Mouse (Mus musculus) lung, postnatal 36 days (tissue): ENCODE measurements around the gene Psat1.
A peak's percentile ranks its signal among the peaks of the same experiment; 100 is the strongest.

Experiments
- DNase-seq: peaks from one replicate; pipeline ENCODE4 v3.0.0; 2022; ENCODE audit warnings: mixed read lengths

Gene Psat1

DNA sequence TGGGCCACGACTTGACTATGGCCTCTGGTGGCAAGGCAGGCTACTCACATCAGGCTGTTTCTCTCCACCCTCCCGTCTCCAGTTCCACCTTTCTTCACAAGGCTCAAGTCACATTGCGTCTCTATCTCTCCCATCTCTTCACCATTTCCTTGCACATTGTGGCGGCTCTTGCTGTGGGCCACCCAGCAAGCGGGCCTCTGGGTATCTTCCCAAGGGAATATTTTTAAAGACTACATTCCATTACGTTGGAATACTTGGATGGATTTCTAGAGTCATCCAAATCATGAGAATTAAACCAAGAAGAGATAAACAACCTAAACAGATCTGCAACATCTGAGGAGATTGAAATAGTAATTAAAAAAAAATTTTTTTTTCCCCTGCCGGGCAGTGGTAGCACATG, at the start of gene Psat1:
Gene Psat1, minus strand, starts transcription at position 101 of the 400 bp plus-strand sequence.
- DNase-seq = no peak

DNA sequence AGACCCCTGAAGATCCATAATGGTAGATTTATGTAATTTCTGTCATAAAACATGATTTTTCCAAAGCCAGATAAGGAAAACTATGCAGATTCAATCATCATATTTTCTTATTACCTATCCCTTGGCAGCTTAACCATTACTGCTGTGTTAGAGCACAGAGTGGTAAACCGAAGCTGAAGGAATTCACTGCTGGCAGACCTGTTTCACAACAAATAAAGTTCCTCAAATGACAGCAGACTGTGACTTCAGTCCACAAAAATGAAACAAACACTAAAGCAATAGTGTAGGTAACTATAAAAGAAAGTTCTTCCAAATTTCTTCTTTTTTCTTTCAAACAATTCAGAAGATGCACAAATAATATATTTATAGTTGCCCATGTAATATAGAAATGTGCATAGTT, 43.0 kb upstream of the Psat1 start:
- DNase-seq = no peak

DNA sequence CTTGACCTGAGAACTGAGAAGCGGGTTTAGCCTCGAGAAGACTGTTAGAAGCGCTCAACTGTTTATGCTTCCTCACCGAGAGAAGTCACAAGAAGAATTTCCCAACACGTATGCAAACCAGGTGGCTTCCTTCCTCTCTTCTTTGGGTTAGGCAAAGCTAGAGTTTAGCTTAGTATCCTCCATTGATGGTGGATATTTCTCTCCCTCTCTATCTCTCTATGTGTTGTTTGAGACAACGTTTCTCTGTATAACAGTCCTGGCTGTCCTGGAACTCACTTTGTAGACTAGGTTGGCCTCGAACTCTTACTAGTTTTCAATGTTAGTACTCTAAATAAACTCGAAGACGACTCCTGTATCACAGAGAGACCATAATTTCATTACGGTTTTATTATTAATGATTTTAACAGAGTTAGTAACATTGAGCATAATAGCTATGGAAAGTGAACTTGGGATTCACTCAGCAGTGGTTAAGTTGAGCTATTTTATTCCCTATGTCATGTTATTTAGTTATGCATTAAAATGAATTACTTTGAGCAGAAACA, 38.1 kb upstream of the Psat1 start:
- DNase-seq = no peak

DNA sequence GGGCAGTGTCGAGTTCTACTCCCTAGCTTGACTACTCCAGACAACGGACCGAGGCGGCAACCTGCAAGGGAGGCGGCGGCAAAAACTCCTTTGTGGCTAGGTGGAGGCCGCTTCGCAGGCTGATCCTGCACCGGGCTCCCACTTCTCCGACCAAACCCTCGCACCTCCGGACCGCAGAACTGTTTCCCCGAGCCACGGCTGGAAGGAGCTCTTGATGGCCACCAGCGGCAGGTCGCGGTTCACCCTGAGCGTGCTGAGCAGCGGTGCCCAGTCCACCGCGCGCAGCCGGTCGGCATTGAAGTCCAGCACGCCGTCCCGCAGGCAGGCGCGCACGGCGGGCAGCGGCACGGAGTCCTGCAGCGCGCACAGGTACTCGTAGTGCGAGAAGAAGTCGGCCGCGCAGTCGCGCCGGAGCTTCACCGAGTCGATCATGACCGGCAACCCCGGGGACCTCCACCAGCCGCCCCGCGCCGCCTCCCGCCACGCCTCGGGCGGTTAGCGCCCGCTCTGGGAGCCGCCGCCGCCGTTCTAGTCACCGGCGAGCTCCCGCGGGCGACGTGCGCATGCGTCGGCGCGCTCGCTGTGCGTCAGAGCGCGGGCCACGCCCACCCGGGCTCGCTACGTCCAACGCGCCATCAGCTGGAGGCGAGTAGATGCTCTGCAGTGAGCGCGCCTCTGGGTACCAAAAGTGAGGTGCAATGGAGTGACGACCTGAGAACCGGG, 37.5 kb upstream of the Psat1 start, which contains the start of gene Cep78:
Gene Cep78, minus strand, starts transcription at position 541 of the 723 bp plus-strand sequence.
- peak; percentile 91 for DNase-seq

DNA sequence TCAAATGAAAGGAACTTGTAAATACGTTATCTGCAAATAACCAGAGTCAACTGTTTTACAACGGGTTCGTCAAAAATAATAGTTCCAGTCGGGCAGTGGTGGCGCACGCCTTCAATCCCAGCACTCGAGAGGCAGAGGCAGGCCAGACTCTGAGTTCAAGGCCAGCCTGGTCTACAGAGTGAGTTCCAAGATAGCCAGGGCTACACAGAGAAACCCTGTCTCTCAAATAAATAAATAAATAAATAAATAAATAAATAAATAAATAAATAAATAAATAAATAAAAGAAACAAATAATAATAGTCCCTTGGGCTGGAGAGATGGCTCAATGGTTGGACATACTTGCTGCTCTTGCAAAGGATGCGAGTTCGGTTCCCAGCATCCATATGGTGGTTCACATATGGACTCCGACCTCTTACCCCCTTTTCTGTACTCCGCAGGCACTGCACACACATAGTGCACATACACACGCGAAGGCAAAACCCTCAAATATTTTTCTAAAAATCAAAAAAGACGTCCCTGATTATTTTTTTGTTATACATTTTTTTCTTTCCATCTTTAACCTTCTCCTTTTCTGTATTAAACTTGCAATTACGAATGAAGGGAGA, 36.7 kb upstream of the Psat1 start:
- no peak for DNase-seq

DNA sequence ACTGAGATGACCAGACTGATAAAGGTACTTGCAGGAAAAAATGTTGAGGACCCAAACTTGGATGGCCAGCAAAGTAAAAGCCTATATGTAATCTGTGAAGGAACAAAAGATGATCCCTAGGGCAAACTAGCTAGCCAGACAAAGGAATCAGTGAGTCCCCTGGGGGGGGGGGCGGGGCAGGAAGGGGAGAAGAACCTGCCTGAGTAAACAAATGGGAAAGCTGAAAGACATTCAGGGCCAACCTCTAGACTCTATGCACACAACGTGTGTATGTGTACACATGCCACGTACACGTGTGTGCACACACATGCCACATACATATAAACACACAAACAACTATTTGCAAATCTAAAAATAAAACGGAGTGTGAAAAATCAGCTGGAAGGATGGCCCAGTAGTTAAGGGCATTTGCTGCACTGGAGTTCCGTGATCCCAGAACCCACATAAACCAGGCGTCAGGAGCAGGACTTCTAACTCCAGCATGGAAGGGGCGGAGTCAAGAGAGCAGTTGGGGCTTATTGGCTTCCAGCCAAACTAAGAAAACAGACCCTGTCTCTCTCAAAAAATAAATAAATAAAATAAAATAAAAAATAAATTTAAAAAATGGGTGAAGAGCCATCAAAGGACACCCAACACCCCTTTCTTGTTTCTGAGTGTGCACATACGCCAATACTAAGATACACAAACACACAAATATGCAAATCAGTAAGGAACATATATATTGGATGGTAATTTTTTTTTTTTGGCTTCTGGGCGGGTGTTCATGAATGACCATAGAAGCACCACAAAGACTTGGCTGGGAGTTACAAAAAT, 36.0 kb upstream of the Psat1 start:
- no peak for DNase-seq

DNA sequence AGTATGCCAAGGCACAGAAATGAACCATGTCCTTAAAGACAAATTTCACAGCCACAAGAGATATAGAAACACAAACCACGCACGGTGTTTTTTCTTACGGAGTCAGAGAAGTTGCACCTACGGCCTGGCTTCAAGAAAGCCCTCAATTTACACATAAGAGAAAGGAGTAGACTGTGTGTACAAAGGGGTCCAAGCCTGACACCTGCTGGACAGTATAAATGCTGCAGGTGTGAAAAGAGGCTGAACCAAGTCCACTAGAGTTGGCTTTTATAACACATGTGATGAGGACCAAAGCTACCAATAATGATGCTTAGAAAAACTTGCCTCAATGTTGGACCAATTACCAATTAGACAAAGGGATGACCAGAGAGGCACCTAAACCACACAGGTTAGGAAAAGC, 34.7 kb upstream of the Psat1 start:
- peak; percentile 85 for DNase-seq

DNA sequence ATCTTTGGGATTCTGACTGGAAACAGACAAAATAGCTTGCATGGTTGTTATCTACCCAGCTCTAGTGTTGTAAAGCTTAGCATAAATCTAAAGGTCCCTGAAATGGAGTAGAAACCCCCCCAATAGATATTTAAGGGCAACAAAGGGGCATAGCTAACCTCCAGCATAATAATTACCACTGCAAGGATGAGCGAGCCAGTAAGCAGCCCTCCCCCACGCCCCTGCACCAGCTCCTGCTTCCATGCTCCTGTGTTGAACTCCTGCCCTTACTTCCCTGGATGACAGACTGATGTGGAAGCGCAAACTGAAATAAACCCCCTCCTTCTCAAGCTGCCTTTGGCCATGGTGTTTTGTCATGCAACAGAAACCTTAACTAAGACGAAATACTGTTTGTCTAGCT, 26.2 kb upstream of the Psat1 start:
- no peak for DNase-seq

DNA sequence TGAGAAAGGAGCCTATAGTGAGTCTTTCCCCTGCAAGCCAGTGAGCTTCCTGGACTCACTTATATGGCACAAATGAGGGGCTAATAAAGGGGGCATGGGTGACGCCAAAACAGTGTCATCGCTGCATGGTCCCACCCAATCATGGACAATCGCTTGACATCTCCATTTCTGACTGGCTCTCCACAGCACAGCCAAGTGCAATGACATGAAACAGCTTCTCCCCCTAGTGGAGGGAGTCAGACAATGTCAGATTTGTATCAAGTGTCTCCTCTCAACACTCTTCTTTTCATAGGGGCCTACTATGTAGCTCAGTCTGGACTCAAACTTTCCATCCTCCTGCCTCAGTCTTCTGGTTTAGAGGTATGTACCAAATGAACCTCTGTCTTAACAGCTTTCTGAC, 17.9 kb upstream of the Psat1 start:
- DNase-seq = peak; percentile 74

DNA sequence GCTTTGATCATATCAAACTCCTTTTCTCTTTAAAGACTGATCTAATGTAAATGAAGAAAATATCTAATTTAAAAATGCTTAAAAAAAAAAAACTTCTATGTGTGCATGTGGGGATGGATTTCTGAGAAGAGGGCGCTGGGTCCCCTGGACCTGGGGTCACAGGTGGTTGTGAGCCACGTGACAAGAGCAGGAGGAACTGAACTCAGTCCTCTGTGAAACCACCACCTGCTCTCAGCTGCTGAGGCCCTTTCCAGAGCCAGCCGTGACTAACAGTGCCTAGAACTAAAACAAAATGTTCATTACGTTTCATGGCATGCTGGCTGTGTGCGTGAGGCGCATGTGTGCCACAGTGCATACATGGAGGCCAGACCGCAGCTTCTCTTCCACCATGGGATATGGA, 17.4 kb upstream of the Psat1 start:
- DNase-seq = no peak

DNA sequence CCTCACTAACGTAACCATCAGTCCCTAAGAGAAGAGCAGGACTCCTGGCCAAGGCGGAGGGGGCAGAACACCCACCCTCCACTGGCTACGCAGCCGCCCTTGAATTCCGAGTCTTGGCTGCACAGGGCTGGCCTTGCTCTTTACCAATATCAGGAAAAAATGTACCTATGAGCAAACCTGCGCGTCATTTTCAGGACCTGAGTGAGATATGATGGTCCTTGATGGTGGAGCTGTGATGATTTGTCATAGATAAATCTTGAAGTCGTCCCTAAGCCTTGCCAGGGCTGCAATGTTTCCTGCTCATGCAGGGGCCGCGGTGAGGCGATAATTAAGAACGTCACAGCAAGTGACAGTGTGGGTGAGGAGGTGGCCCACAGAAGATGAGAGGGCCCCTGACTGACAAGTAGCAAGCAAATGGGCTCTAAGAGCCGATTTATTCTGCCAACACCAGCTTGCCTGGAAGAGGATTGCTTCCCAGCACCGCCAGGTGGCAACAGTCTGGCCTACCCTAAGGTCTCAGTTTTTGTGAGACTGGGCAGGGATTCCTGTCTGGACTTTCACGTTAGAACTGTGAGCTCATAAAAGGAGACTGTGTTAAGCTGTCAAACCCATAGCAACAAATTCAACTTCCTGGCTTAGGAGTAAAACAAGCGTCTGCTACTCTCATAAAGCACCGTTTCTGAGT, 16.0 kb upstream of the Psat1 start:
- DNase-seq = no peak

DNA sequence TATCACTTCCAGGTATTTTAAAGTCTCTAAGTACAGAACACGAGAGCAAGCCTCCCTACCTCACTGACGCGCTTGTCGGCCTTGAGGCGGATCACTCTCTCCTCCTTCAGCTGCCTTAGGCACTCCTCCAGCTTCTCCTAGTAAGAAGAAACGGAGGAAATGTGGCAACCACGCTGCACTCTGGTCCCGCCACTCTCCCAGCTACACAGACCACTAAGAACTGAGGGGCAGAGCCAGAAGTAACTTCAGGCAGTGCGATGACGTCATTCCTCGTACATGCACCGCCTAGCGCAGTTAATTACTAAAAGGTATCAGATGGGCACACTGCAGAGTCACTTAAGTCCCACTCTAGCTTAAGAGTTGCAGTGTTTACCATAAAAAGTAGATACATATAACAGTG, 15.2 kb upstream of the Psat1 start:
- DNase-seq = peak; percentile 22

DNA sequence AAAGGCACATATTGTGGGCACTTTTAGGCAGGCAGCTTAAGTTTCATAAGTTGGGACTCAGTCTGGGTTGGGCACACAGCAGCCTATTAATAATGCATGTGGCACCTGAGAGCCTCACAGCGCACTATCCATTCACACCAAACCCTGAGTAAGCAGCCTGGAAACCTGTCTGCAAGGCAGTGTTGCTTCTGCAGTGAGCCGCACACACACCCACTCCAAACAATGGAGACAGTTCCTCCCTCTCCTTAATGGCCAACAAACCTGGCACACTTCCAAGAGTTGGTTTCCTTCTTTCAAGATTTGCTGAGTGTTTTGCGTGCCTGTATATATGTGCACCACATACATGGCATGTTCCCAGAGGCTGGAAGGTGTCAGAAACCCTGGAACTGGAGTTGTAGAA, 3.1 kb upstream of the Psat1 start:
- no peak for DNase-seq

DNA sequence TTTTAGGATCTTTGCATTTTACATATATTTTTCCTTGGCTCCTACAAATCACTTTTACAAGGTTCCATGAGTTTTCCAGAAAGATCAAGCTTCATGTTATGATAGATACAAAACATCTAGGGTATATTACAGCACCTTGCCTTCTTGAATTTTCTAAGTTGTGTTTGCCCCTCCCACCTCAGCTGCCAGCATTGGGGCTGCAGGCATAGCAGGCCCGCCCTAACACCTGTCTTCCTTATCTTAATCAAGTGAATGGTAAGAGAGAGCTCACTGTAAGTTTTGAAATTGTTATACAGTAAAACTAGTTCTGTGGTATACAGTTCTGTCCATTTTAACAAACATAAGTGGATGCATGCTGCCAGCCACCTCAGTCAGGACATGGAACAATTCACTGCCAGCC, 1.7 kb upstream of the Psat1 start:
- DNase-seq = no peak

DNA sequence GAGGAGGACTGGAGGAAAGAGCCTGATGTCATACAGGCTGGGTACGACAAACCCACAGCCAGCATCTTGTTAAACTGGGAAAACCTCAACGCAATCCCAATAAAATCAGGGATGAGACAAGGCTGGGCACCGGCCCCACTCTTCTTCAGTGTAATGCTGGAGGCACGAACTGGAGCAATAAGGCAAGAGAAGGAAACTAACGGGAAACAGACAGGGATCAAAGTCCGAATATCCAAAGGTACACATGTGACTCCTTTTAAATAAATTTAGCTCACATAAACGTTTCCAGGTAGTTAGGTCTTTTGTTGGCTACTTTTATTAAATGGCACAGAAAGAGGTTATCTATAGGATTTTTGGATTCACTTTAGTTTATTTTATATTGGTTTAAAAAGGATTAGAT, 1.3 kb upstream of the Psat1 start:
- DNase-seq = no peak

DNA sequence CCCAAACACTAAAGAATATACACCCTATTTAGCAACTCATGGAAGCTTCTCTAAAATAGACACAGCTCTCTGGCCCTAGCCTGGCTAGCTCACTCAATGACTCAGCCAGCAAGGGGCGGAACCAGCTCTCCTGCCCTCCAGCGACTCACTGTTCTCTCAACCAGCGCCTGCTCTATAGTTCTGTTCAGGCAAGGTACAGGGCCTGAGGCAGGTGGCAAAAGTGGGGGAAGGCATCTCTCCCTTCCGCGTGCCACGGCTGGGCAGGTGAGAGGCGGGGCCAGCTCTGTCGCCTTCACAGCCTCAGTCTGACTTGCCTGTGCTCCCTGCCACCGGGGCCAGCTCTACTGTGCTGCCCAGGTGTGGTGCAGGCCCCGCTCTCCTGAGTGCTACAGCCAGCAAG, 474 bp downstream of the Psat1 start:
- DNase-seq = peak; percentile 46

DNA sequence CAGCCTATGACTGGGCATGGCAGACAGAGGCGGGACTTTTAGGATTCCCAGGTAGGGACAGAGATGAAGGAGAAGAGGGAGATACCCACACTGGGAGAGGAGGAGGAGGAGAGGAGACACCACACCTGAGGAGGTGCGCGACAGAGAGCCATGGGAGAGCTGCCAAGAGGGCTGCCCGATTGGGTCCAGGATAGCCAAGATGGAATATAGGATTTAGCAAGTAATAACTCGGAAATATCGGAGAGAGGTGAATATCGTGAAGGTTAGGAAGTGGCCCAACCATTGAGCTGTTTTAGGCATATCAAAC, 4.1 kb downstream of the Psat1 start:
- DNase-seq = no peak

DNA sequence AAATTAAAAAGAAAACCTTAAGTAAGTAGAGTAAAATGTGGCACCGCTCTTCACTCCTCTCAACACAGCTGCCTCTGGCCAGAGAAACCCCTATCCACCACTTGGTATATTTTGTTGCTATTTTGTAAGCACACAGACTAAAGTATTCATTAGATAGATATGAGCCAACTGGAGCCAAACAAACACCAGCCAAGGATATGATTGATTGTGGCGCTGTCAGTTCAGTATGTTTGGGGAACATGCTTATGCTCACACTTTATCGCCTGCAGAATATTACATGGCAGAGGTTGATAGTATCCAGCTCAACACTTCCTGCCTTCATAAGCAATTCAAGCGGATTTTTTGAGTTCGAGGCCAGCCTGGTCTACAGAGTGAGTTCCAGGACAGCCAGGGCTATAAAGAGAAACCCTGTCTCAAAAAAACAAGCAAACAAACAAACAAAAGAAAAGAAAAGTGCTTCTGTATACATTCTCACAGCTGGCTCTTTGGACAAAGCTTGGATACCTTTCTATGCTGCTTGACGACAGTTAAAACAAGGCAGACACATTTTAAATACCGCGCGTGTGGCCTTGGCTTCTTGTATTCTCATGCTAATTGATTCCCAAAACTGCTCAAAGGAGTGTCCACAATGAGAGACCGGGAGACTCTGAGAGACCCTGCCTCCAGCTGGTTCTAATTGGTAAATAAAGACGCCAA, 4.6 kb downstream of the Psat1 start:
- DNase-seq = no peak

DNA sequence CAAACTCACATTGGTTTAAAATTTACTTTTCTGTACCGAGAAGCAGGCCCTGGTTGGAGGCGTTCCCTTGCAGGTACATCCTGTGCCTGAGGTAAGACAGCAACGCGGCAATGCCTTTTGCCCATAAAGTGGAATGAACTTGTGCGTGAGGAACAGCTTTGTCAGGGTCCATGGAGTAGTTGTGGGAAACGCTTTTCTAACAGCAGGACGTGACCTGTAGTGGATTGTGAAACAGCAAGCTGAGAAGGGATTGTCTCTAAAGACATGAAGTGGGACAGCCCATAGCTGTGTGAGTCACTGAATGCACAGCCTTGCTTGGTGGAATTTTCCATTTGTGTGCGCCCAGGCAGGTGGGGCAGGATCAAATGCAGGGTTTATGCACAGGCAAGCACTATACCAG, 5.7 kb downstream of the Psat1 start:
- DNase-seq = peak; percentile 20

DNA sequence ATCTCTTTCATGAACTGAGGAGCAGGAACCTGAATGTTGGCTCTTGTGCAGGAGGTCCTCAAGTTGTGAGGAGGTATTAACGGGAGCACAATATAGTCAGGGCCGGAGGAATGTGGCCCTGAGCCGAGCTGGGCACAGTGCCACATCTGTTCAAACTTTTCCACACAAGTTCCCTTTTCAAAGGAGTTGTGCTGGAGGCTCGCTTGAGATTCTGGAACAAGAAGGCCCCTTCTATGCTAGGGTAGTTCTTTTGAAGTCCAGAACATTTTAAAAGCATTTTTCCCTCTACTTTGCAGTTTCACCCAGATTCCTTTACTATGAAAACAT, 21.5 kb downstream of the Psat1 start:
- peak; percentile 89 for DNase-seq

DNA sequence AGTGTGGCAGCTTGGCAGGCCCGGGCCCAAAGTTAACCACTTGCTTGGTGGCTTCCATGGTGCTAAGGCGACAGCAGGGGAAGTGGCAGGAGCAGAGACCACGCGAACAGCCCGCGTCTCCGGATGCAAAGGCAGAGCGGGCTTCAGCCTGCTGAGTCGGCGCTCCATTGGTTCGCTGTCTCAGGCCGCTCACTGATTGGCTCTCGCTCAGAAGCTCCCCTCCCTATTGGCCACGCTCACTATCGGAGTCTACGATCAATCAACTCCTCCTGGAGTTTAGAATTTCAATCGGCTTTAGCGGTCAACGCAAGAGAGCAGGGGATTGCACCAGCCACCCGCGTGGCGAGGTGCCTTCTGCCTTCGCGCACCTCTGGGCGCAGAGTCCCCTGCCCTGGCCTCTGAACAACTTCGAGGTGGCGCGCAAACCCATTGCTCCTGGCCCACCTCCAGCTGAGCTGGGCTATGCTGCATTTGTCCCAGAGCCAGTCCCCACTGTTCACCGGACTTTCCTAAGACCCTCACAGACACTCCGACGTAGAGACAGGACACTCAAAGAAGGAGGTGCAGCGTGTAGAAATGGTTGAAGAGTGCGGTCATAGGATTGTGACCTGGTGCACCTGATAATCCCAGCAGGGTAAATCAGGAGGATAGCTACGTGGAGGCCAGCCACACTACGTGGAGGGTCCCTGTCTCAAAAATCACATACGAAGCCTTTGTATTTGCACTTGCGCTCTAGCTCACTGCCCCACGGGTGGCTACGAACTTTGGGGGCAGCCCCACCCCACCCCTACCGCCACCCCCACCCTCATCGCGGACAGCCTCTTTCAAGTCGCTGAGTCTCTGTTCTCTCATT, 22.0 kb downstream of the Psat1 start:
- DNase-seq = peak; percentile 91
